Mouse (Mus musculus) G1E (cell line): ENCODE results near the gene Pidd1.

Experiments used
- CTCF ChIP-seq: IDR thresholded peaks from 2 replicates; pipeline ENCODE4 v1.5.1; 2012; ENCODE audit warnings: low read depth, low read length, inconsistent platforms, mixed read lengths
- POLR2AphosphoS5 ChIP-seq: IDR thresholded peaks from 2 replicates; pipeline ENCODE4 v1.6.1; 2012; ENCODE audit warnings: low read depth, low read length, inconsistent platforms; ENCODE audit not compliant: insufficient replicate concordance

DNA sequence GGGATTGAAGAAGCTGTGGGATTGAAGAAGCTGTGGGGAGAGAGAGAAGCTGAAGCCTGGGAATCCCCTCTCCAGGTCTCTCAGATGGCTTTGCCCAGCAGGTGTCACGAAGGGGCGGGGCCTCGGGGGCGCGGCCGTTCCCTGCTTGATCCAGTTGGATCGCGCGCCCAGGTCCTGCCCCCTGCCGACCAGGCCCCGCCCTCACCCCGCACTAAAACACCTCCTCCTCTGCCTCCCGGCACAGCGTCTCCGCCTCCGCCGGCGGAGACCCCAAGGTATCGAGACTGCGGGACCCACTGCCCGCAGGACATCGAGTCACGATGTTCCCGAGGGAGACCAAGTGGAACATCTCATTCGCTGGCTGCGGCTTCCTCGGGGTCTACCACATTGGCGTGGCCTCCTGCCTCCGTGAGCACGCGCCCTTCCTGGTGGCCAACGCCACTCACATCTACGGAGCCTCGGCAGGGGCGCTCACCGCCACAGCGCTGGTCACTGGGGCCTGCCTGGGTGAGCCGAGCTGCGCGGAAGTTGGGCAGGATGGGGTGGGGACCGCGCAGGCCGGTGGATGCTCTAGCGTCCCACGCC lies 11.2 kb upstream of the Pidd1 start, which contains the start of gene Pnpla2:
- no peak for TF ChIP-seq POLR2AphosphoS5
- no peak for TF ChIP-seq CTCF
